Comparison of ENCODE assay signal across 18 mouse cellular contexts in genomic region chr2:158193611-158194336, GRCm38 (mm10). TPM values are rescaled to one million over a fixed set of nuclear protein-coding genes. Genes with fewer than 3 reads are reported as not detected.
DNase-seq lines count a peak whose midpoint lies in the region; ATAC-seq lines count a peak whose summit lies in the region.
"Had no signal": no experiment of that assay in that cellular context is flagged by ENCODE, and none has a peak within 500 bp of the region (broad histone marks: within the 10 kb centered on the region; RNA-seq: fewer than 3 reads in every experiment).

No protein-coding gene starts in this region.

- H3K4me2 ChIP-seq in forebrain, embryonic 11.5 days (ENCODE audit: low read depth, low read length, severe bottlenecking): no peak overlapping the region
- no peak overlapping the region for H3K4me2 ChIP-seq in hindbrain, embryonic 13.5 days
- peak overlapping the region; percentile 13; the same call in 1 of the 2 replicates for H3K4me2 ChIP-seq in midbrain, embryonic 14.5 days (ENCODE audit: low read length)
- H3K4me2 ChIP-seq: lung, embryonic 15.5 days; stomach, embryonic 15.5 days had no signal

- ATAC-seq in forebrain, embryonic 11.5 days (replicated peaks; ENCODE audit: low FRiP score): 0 out of 2 replicates have a peak, but pooled peaks have one; percentile 7
- peak; percentile 46 for ATAC-seq in hindbrain, embryonic 13.5 days (ENCODE audit: low FRiP score)
- peak; percentile 73; the same call in 1 of the 2 replicates for ATAC-seq in midbrain, embryonic 14.5 days (ENCODE audit: low FRiP score, low TSS enrichment)

- H3K4me3 ChIP-seq in forebrain, embryonic 11.5 days (ENCODE audit: low read depth, low read length): no peak overlapping the region
- H3K4me3 ChIP-seq in hindbrain, embryonic 13.5 days: no peak overlapping the region
- no peak overlapping the region for H3K4me3 ChIP-seq in midbrain, embryonic 14.5 days (replicated peaks; ENCODE audit: low read depth, low read length)
- H3K4me3 ChIP-seq: lung, embryonic 15.5 days; stomach, embryonic 15.5 days had no signal

- peaks cover 8% of the 10 kb centered on the region; the same call in 1 of the 2 replicates for H3K4me1 ChIP-seq in forebrain, embryonic 11.5 days (replicated peaks; ENCODE audit: control insufficient read depth, insufficient read depth, low read length)
- peaks cover 41% of the 10 kb centered on the region for H3K4me1 ChIP-seq in hindbrain, embryonic 13.5 days (replicated peaks)
- H3K4me1 ChIP-seq in midbrain, embryonic 14.5 days (ENCODE audit: control insufficient read depth, insufficient read depth, low read length): peaks cover 16% of the 10 kb centered on the region

- intact Hi-C loops in heart, postnatal 14 days (cut with DNase I): no loop called here

- no peaks in the 10 kb centered on the region for H3K27me3 ChIP-seq in forebrain, embryonic 11.5 days (ENCODE audit: control insufficient read depth, insufficient read depth, low read length)
- no peaks in the 10 kb centered on the region for H3K27me3 ChIP-seq in hindbrain, embryonic 13.5 days
- H3K27me3 ChIP-seq in midbrain, embryonic 14.5 days (ENCODE audit: control insufficient read depth, insufficient read depth, low read length): no peaks in the 10 kb centered on the region
- H3K27me3 ChIP-seq: lung, embryonic 15.5 days; stomach, embryonic 15.5 days had no signal

- no peaks in the 10 kb centered on the region for H3K36me3 ChIP-seq in forebrain, embryonic 11.5 days (ENCODE audit: control insufficient read depth, insufficient read depth, low read length)
- no peaks in the 10 kb centered on the region for H3K36me3 ChIP-seq in hindbrain, embryonic 13.5 days
- no peaks in the 10 kb centered on the region for H3K36me3 ChIP-seq in midbrain, embryonic 14.5 days (ENCODE audit: control insufficient read depth, insufficient read depth, low read length)
- H3K36me3 ChIP-seq: G1E; lung, embryonic 15.5 days; stomach, embryonic 15.5 days had no signal

- no peak overlapping the region for H3K27ac ChIP-seq in forebrain, embryonic 11.5 days (ENCODE audit: low read depth, low read length)
- H3K27ac ChIP-seq in hindbrain, embryonic 13.5 days: peak overlapping the region; percentile 82
- peak overlapping the region; percentile 74 for H3K27ac ChIP-seq in midbrain, embryonic 14.5 days (replicated peaks; ENCODE audit: low read depth, low read length)
- H3K27ac ChIP-seq: stomach, embryonic 15.5 days had no signal

- peak; percentile 26 for DNase-seq in ZHBTc4 (ENCODE audit: low read depth, low spot score)
- no peak for DNase-seq in forebrain, embryonic 11.5 days (ENCODE audit: low spot score)
- DNase-seq in midbrain, embryonic 14.5 days: peak; percentile 87
- no peak for DNase-seq in heart, postnatal 14 days
- no peak for DNase-seq in right cerebral cortex, postnatal 14 days
- DNase-seq in right cerebral cortex, adult 2 months (ENCODE audit: low spot score in 2 of 2): no peak
- no peak for DNase-seq in spleen, adult 18-20 months
- DNase-seq: adrenal gland, postnatal 36 days; cerebellum, postnatal 25 days; heart, postnatal 10 days; kidney, adult 18-20 months; thymus, postnatal 25 days had no signal

- WGBS in forebrain, embryonic 11.5 days: 18% methylated on average over 10 of the region's 10 CpGs
- 24% methylated on average over 10 of the region's 10 CpGs for WGBS in hindbrain, embryonic 13.5 days
- 6% methylated on average over 10 of the region's 10 CpGs for whole genome bisulfite sequencing in midbrain, embryonic 14.5 days

- H3K9ac ChIP-seq in forebrain, embryonic 11.5 days (ENCODE audit: low read length): no peak overlapping the region
- peak overlapping the region; percentile 31; the same call in 1 of the 2 replicates for H3K9ac ChIP-seq in hindbrain, embryonic 13.5 days
- no peak overlapping the region for H3K9ac ChIP-seq in midbrain, embryonic 14.5 days (replicated peaks; ENCODE audit: low read length)
- H3K9ac ChIP-seq: lung, embryonic 15.5 days; stomach, embryonic 15.5 days had no signal

- no peaks in the 10 kb centered on the region for H3K9me3 ChIP-seq in forebrain, embryonic 11.5 days (ENCODE audit: control insufficient read depth, low read length)
- H3K9me3 ChIP-seq in hindbrain, embryonic 13.5 days: no peaks in the 10 kb centered on the region
- no peaks in the 10 kb centered on the region for H3K9me3 ChIP-seq in midbrain, embryonic 14.5 days (ENCODE audit: control insufficient read depth, low read length)
- H3K9me3 ChIP-seq: G1E; lung, embryonic 15.5 days; stomach, embryonic 15.5 days had no signal

RNA-seq across cellular contexts. Expression of gene D630003M21Rik, which starts 35.2 kb away (rescaled TPM):
- polyA plus RNA-seq in forebrain, embryonic 11.5 days (2014; fragmentation: Nextera tagmentation; extraction: Ambion mirVana): 2.7 and 2.9 TPM in 2 replicates
- polyA plus RNA-seq in hindbrain, embryonic 13.5 days (2015; fragmentation: Nextera tagmentation; extraction: Ambion mirVana): 2.0 and 3.1 TPM in 2 replicates
- 0.97 and 1.4 TPM in 2 replicates for polyA plus RNA-seq in midbrain, embryonic 14.5 days (2014; fragmentation: Nextera tagmentation; extraction: Ambion mirVana)
- 1 to 10 TPM; 7.0 to 7.4 TPM for total RNA-seq in heart, postnatal 14 days (2021)
- total RNA-seq: granulocyte monocyte progenitor cell, adult 5-6 weeks; megakaryocyte-erythroid progenitor cell, adult 5-6 weeks had no signal
- polyA plus RNA-seq: G1E had no signal

RNA-seq across cellular contexts. Expression of gene Tgm2, which starts 47.5 kb away (rescaled TPM):
- 4.2 and 4.7 TPM in 2 replicates for polyA plus RNA-seq in forebrain, embryonic 11.5 days (2014; fragmentation: Nextera tagmentation; extraction: Ambion mirVana)
- polyA plus RNA-seq in hindbrain, embryonic 13.5 days (2015; fragmentation: Nextera tagmentation; extraction: Ambion mirVana): 10.1 TPM in 2 replicates
- 0.77 and 6.8 TPM in 2 replicates for polyA plus RNA-seq in midbrain, embryonic 14.5 days (2014; fragmentation: Nextera tagmentation; extraction: Ambion mirVana)
- 100 to 1,000 TPM; 181 to 209 TPM for total RNA-seq in heart, postnatal 14 days (2021)

Comparison
In these comparisons a context has a peak if more than half of its experiments do, and no peak if none do; other contexts are left out.
1. DNase-seq: peak in ZHBTc4 (single experiment) and midbrain, embryonic 14.5 days (single experiment); none in forebrain, embryonic 11.5 days (single experiment), heart, postnatal 14 days (0 of 2), right cerebral cortex, postnatal 14 days (single experiment), right cerebral cortex, adult 2 months (0 of 2) and spleen, adult 18-20 months (0 of 2).
2. ATAC-seq: peak in every context shown above with its lines; median percentile 73 in midbrain, embryonic 14.5 days; 46 in hindbrain, embryonic 13.5 days; 7 in forebrain, embryonic 11.5 days.